Mouse (Mus musculus): ENCODE data around the gene Snrpd3. TPM values are rescaled to one million over a fixed set of nuclear protein-coding genes. Genes with fewer than 3 reads are reported as not detected.
"Not testable (repeated sequence)": the region's sequence is repeated elsewhere in the genome, so short reads cannot be mapped to it uniquely, and the experiment has no call there.

Snrpd3 gene
- total RNA-seq, 2 experiments from 2014 or later = 86.1 to 87.1 TPM

GRCm38 (mm10) chr10:75500345-75500744 lies 17.0 kb upstream of the Snrpd3 start:
- no peak for DNase-seq (ENCODE audit: low spot score in 2 of 2)

- DNase-seq (ENCODE audit: low spot score in 2 of 2) = no peak
These were observed 15.7 kb upstream of the Snrpd3 start for GRCm38 (mm10) chr10:75501641-75502040.

- no peak for DNase-seq (ENCODE audit: low spot score in 2 of 2)
These were observed 13.7 kb upstream of the Snrpd3 start for GRCm38 (mm10) chr10:75503692-75504091.

- no peak for DNase-seq (ENCODE audit: low spot score in 2 of 2)
These were observed 12.9 kb upstream of the Snrpd3 start for GRCm38 (mm10) chr10:75504234-75505129.

- DNase-seq (ENCODE audit: low spot score in 2 of 2) = no peak
These were observed 12.2 kb upstream of the Snrpd3 start for GRCm38 (mm10) chr10:75505130-75505495.

GRCm38 (mm10) chr10:75505928-75506327 lies 11.4 kb upstream of the Snrpd3 start:
- not testable (repeated sequence) for DNase-seq (ENCODE audit: low spot score in 2 of 2)

- DNase-seq (ENCODE audit: low spot score in 2 of 2) = peak in 1 of 2 experiments; percentile 35
These were observed 6.9 kb upstream of the Snrpd3 start for GRCm38 (mm10) chr10:75510446-75510845.

GRCm38 (mm10) chr10:75511060-75511459 lies 6.3 kb upstream of the Snrpd3 start:
- no peak for DNase-seq (ENCODE audit: low spot score in 2 of 2)

- DNase-seq (ENCODE audit: low spot score in 2 of 2) = no peak
These were observed 5.5 kb upstream of the Snrpd3 start for GRCm38 (mm10) chr10:75511897-75512296.

- DNase-seq (ENCODE audit: low spot score in 2 of 2) = no peak
These were observed 4.6 kb upstream of the Snrpd3 start for GRCm38 (mm10) chr10:75512796-75513195.

- no peak for DNase-seq (ENCODE audit: low spot score in 2 of 2)
These were observed 3.9 kb upstream of the Snrpd3 start for GRCm38 (mm10) chr10:75513306-75514067.

- no peak for DNase-seq (ENCODE audit: low spot score in 2 of 2)
These were observed 3.0 kb upstream of the Snrpd3 start for GRCm38 (mm10) chr10:75514361-75514760.

- no peak for DNase-seq (ENCODE audit: low spot score in 2 of 2)
These were observed 1.9 kb upstream of the Snrpd3 start for GRCm38 (mm10) chr10:75515216-75516037.

GRCm38 (mm10) chr10:75516038-75516723 lies 1.2 kb upstream of the Snrpd3 start:
- DNase-seq (ENCODE audit: low spot score in 2 of 2) = no peak

GRCm38 (mm10) chr10:75516724-75517072 lies 653 bp upstream of the Snrpd3 start:
- no peak for DNase-seq (ENCODE audit: low spot score in 2 of 2)

- DNase-seq (ENCODE audit: low spot score in 2 of 2) = peak; percentile 93 to 94
These were observed 400 bp downstream of the Snrpd3 start, which contains the start of gene Gucd1 for GRCm38 (mm10) chr10:75517758-75518143. Gene Gucd1, minus strand, starts transcription at chr10:75517972.

- DNase-seq (ENCODE audit: low spot score in 2 of 2) = no peak
These were observed 3.2 kb downstream of the Snrpd3 start for GRCm38 (mm10) chr10:75520581-75520980.

GRCm38 (mm10) chr10:75521643-75522042 lies 4.3 kb downstream of the Snrpd3 start:
- DNase-seq (ENCODE audit: low spot score in 2 of 2) = no peak

GRCm38 (mm10) chr10:75525450-75525849 lies 8.1 kb downstream of the Snrpd3 start:
- not testable (repeated sequence) for DNase-seq (ENCODE audit: low spot score in 2 of 2)

- DNase-seq (ENCODE audit: low spot score in 2 of 2) = no peak
These were observed 13.0 kb downstream of the Snrpd3 start for GRCm38 (mm10) chr10:75530322-75530721.
